ENCODE assay signal across 28 mouse cellular contexts in genomic region chr3:107530581-107530980, GRCm38 (mm10). TPM values are rescaled to one million over a fixed set of nuclear protein-coding genes. Genes with fewer than 3 reads are reported as not detected.
DNase-seq lines count a peak whose midpoint lies in the region; ATAC-seq and TF ChIP-seq lines count a peak whose summit lies in the region.
"Had no signal": no experiment of that assay in that cellular context is flagged by ENCODE, and none has a peak within 500 bp of the region (broad histone marks: within the 10 kb centered on the region; RNA-seq: fewer than 3 reads in every experiment).

No protein-coding gene starts in this region.

- TF ChIP-seq CTCF in midbrain, postnatal 0 days (IDR thresholded peaks at IDR 0.05) = no peak

- no peak for DNase-seq in midbrain, postnatal 0 days (ENCODE audit: low spot score)
- peak; percentile 56 to 66 for DNase-seq in adrenal gland, postnatal 36 days
- no peak for DNase-seq in spleen, postnatal 14 days (ENCODE audit: low spot score in 2 of 2)
- no peak for DNase-seq in embryo, embryonic 11 days
- DNase-seq: cerebellum, adult 9-10 months; gastrocnemius, adult 2 months; kidney, adult 2 months; left cerebral cortex, postnatal 4 days; thymus, postnatal 25 days had no signal

- peak overlapping the region; percentile 92; the same call in 1 of the 2 replicates for H3K27ac ChIP-seq in forebrain, embryonic 15.5 days (replicated peaks)
- H3K27ac ChIP-seq in forebrain, embryonic 13.5 days = no peak overlapping the region
- H3K27ac ChIP-seq in midbrain, embryonic 13.5 days = 0 out of 2 replicates have a peak overlapping the region, but pooled peaks have one; percentile 95
- no peak overlapping the region for H3K27ac ChIP-seq in midbrain, postnatal 0 days (ENCODE audit: low read depth, low read length)
- H3K27ac ChIP-seq in midbrain, embryonic 16.5 days (ENCODE audit: low read length) = peak overlapping the region; percentile 62
- H3K27ac ChIP-seq: embryonic facial prominence, embryonic 10.5 days; gastrocnemius, adult 2 months; kidney, postnatal 0 days; limb, embryonic 15.5 days; liver, embryonic 15.5 days; macrophage had no signal

- H3K4me1 ChIP-seq in forebrain, embryonic 15.5 days = peaks cover 25% of the 10 kb centered on the region
- H3K4me1 ChIP-seq in forebrain, embryonic 13.5 days = peaks cover 25% of the 10 kb centered on the region
- H3K4me1 ChIP-seq in midbrain, embryonic 13.5 days (replicated peaks) = peaks cover 27% of the 10 kb centered on the region
- peaks cover 15% of the 10 kb centered on the region for H3K4me1 ChIP-seq in midbrain, postnatal 0 days (ENCODE audit: insufficient read depth, low read length)
- H3K4me1 ChIP-seq in midbrain, embryonic 16.5 days (ENCODE audit: control insufficient read depth, insufficient read depth, low read length) = peaks cover 26% of the 10 kb centered on the region
- H3K4me1 ChIP-seq: liver, embryonic 15.5 days had no signal

- H3K4me3 ChIP-seq in forebrain, embryonic 15.5 days = no peak overlapping the region
- H3K4me3 ChIP-seq in forebrain, embryonic 13.5 days = no peak overlapping the region
- H3K4me3 ChIP-seq in midbrain, embryonic 13.5 days (replicated peaks) = no peak overlapping the region
- no peak overlapping the region for H3K4me3 ChIP-seq in midbrain, postnatal 0 days (ENCODE audit: low read depth, low read length)
- H3K4me3 ChIP-seq in midbrain, embryonic 16.5 days (ENCODE audit: low read depth, low read length) = no peak overlapping the region
- H3K4me3 ChIP-seq: embryonic facial prominence, embryonic 10.5 days; gastrocnemius, adult 2 months; limb, embryonic 15.5 days; liver, embryonic 15.5 days had no signal

- WGBS in forebrain, embryonic 15.5 days = 91% methylated on average over 5 of the region's 5 CpGs
- WGBS in forebrain, embryonic 13.5 days = 82% methylated on average over 5 of the region's 5 CpGs
- WGBS in midbrain, embryonic 13.5 days = 74% methylated on average over 5 of the region's 5 CpGs
- 87% methylated on average over 5 of the region's 5 CpGs for WGBS in midbrain, postnatal 0 days
- 84% methylated on average over 5 of the region's 5 CpGs for WGBS in midbrain, embryonic 16.5 days

- ATAC-seq in forebrain, embryonic 15.5 days (replicated peaks) = no peak
- ATAC-seq in forebrain, embryonic 13.5 days = no peak
- no peak for ATAC-seq in midbrain, embryonic 13.5 days
- ATAC-seq in midbrain, postnatal 0 days (ENCODE audit: low FRiP score) = no peak
- ATAC-seq in midbrain, embryonic 16.5 days = no peak
- ATAC-seq: inflammation-experienced regulatory T-cells, adult 6 months had no signal

- H3K9me3 ChIP-seq in forebrain, embryonic 15.5 days = no peaks in the 10 kb centered on the region
- H3K9me3 ChIP-seq in forebrain, embryonic 13.5 days (replicated peaks) = no peaks in the 10 kb centered on the region
- no peaks in the 10 kb centered on the region for H3K9me3 ChIP-seq in midbrain, embryonic 13.5 days
- H3K9me3 ChIP-seq in midbrain, postnatal 0 days (ENCODE audit: low read length) = no peaks in the 10 kb centered on the region
- no peaks in the 10 kb centered on the region for H3K9me3 ChIP-seq in midbrain, embryonic 16.5 days (replicated peaks; ENCODE audit: control insufficient read depth, low read length, poor library complexity, severe bottlenecking)
- H3K9me3 ChIP-seq: embryonic facial prominence, embryonic 10.5 days; limb, embryonic 15.5 days; liver, embryonic 15.5 days had no signal

- no peaks in the 10 kb centered on the region for H3K27me3 ChIP-seq in forebrain, embryonic 15.5 days
- H3K27me3 ChIP-seq in forebrain, embryonic 13.5 days = no peaks in the 10 kb centered on the region
- H3K27me3 ChIP-seq in midbrain, embryonic 13.5 days = no peaks in the 10 kb centered on the region
- no peaks in the 10 kb centered on the region for H3K27me3 ChIP-seq in midbrain, postnatal 0 days (ENCODE audit: insufficient read depth, low read length)
- H3K27me3 ChIP-seq in midbrain, embryonic 16.5 days (ENCODE audit: control insufficient read depth, insufficient read depth, low read depth, low read length) = no peaks in the 10 kb centered on the region
- H3K27me3 ChIP-seq: liver, embryonic 15.5 days had no signal

- no peak overlapping the region for H3K4me2 ChIP-seq in forebrain, embryonic 15.5 days (replicated peaks)
- no peak overlapping the region for H3K4me2 ChIP-seq in forebrain, embryonic 13.5 days
- no peak overlapping the region for H3K4me2 ChIP-seq in midbrain, embryonic 13.5 days (replicated peaks)
- no peak overlapping the region for H3K4me2 ChIP-seq in midbrain, postnatal 0 days (ENCODE audit: low read depth, low read length, poor library complexity, severe bottlenecking)
- H3K4me2 ChIP-seq in midbrain, embryonic 16.5 days (ENCODE audit: low read length) = no peak overlapping the region
- H3K4me2 ChIP-seq: limb, embryonic 15.5 days; liver, embryonic 15.5 days had no signal

- no peaks in the 10 kb centered on the region for H3K36me3 ChIP-seq in forebrain, embryonic 15.5 days
- H3K36me3 ChIP-seq in forebrain, embryonic 13.5 days (ENCODE audit: poor library complexity, severe bottlenecking) = no peaks in the 10 kb centered on the region
- no peaks in the 10 kb centered on the region for H3K36me3 ChIP-seq in midbrain, embryonic 13.5 days
- H3K36me3 ChIP-seq in midbrain, postnatal 0 days (ENCODE audit: insufficient read depth, low read length) = no peaks in the 10 kb centered on the region
- H3K36me3 ChIP-seq in midbrain, embryonic 16.5 days (ENCODE audit: control insufficient read depth, insufficient read depth, low read length) = no peaks in the 10 kb centered on the region
- H3K36me3 ChIP-seq: embryonic facial prominence, embryonic 10.5 days; limb, embryonic 15.5 days; liver, embryonic 15.5 days had no signal

- H3K9ac ChIP-seq in forebrain, embryonic 15.5 days (replicated peaks) = no peak overlapping the region
- H3K9ac ChIP-seq in forebrain, embryonic 13.5 days = no peak overlapping the region
- H3K9ac ChIP-seq in midbrain, embryonic 13.5 days (replicated peaks) = no peak overlapping the region
- H3K9ac ChIP-seq in midbrain, postnatal 0 days (replicated peaks; ENCODE audit: low read length, poor library complexity, severe bottlenecking) = no peak overlapping the region
- no peak overlapping the region for H3K9ac ChIP-seq in midbrain, embryonic 16.5 days (ENCODE audit: low read depth, low read length)
- H3K9ac ChIP-seq: limb, embryonic 15.5 days; liver, embryonic 15.5 days had no signal

RNA-seq across cellular contexts. Expression of gene Slc6a17, which starts 12.8 kb away (rescaled TPM):
- 17.2 and 19.6 TPM in 2 replicates for polyA plus RNA-seq in forebrain, embryonic 15.5 days (2015; fragmentation: Nextera tagmentation; extraction: Ambion mirVana)
- polyA plus RNA-seq in forebrain, embryonic 13.5 days (2015; fragmentation: Nextera tagmentation; extraction: Ambion mirVana) = 9.6 and 11.2 TPM in 2 replicates
- 6.0 and 13.4 TPM in 2 replicates for polyA plus RNA-seq in midbrain, embryonic 13.5 days (2015; fragmentation: Nextera tagmentation; extraction: Ambion mirVana)
- total RNA-seq in midbrain, postnatal 0 days (2014; rRNA removed) = 52.0 and 60.0 TPM in 2 replicates
- polyA plus RNA-seq in midbrain, postnatal 0 days (2015; fragmentation: Nextera tagmentation; extraction: Ambion mirVana) = 17.5 and 22.2 TPM in 2 replicates
- total RNA-seq in adrenal gland, postnatal 36 days (2021) = 10 to 100 TPM in 1 of 2 experiments, 1 to 10 TPM in 1; 2.5 to 10.7 TPM
- polyA plus RNA-seq in midbrain, embryonic 16.5 days (2015; fragmentation: Nextera tagmentation; extraction: Ambion mirVana) = 17.5 and 23.3 TPM in 2 replicates
- total RNA-seq: common myeloid progenitor, adult 5-6 weeks had no signal
- polyA plus RNA-seq: inflammation-experienced regulatory T-cells, adult 6 months had no signal

RNA-seq across cellular contexts. Expression of gene Ubl4b, which starts 24.3 kb away (rescaled TPM):
- 0.13 TPM in 1 of 2 replicates, not detected in the other for polyA plus RNA-seq in forebrain, embryonic 15.5 days (2015; fragmentation: Nextera tagmentation; extraction: Ambion mirVana)
- polyA plus RNA-seq in forebrain, embryonic 13.5 days (2015; fragmentation: Nextera tagmentation; extraction: Ambion mirVana) = not detected in 2 replicates
- polyA plus RNA-seq in midbrain, embryonic 13.5 days (2015; fragmentation: Nextera tagmentation; extraction: Ambion mirVana) = not detected in 2 replicates
- total RNA-seq in midbrain, postnatal 0 days (2014; rRNA removed) = not detected in 2 replicates
- polyA plus RNA-seq in midbrain, postnatal 0 days (2015; fragmentation: Nextera tagmentation; extraction: Ambion mirVana) = not detected in 2 replicates
- not detected for total RNA-seq in adrenal gland, postnatal 36 days (2021)
- not detected in 2 replicates for polyA plus RNA-seq in midbrain, embryonic 16.5 days (2015; fragmentation: Nextera tagmentation; extraction: Ambion mirVana)
- total RNA-seq: common myeloid progenitor, adult 5-6 weeks; gastrocnemius, adult 2 months; gastrocnemius, postnatal 4 days; heart, adult 8-10 months; heart, postnatal 25 days; layer of hippocampus, postnatal 14 days; neutrophil, adult 5-6 weeks had no signal
- polyA plus RNA-seq: heart, embryonic 14.5 days; inflammation-experienced regulatory T-cells, adult 6 months; kidney, postnatal 0 days; large intestine, adult 2 months; limb, embryonic 15.5 days; liver, embryonic 15.5 days; lung, embryonic 16.5 days; macrophage had no signal

Comparison
In these comparisons a context has a peak if more than half of its experiments do, and no peak if none do; other contexts are left out.
1. H3K27ac ChIP-seq: peak in forebrain, embryonic 15.5 days (single experiment), midbrain, embryonic 13.5 days (single experiment) and midbrain, embryonic 16.5 days (single experiment); none in forebrain, embryonic 13.5 days (single experiment) and midbrain, postnatal 0 days (single experiment).
2. DNase-seq: peak in adrenal gland, postnatal 36 days (2 of 2); none in midbrain, postnatal 0 days (single experiment), spleen, postnatal 14 days (0 of 2) and embryo, embryonic 11 days (single experiment).